Mouse (Mus musculus) cortical plate, adult 2 months (tissue): ENCODE results near the gene Slc4a1. TPM values are rescaled to one million over a fixed set of nuclear protein-coding genes. Genes with fewer than 3 reads are reported as not detected.

ENCODE experiments used
- H3K27ac ChIP-seq: fragments of 200-500 bp; 2 replicates; pipeline ENCODE4 v1.5.1; 2012; ENCODE audit warnings: low read length, control low read depth, inconsistent platforms; ENCODE audit not compliant: insufficient read depth
- H3K4me1 ChIP-seq: fragments of 200-500 bp; 2 replicates; pipeline ENCODE4 v1.6.1; 2011; ENCODE audit warnings: low read length; ENCODE audit not compliant: control insufficient read depth, insufficient read depth
- H3K4me3 ChIP-seq: fragments of 200-500 bp; 2 replicates; pipeline ENCODE4 v1.5.1; 2011; ENCODE audit warnings: mild to moderate bottlenecking, low read length, control low read depth; ENCODE audit not compliant: insufficient read depth
- CTCF ChIP-seq: fragments of 200-500 bp; IDR thresholded peaks from 2 replicates; pipeline ENCODE4 v1.5.1; 2011; ENCODE audit warnings: mild to moderate bottlenecking, control low read depth, low read length; ENCODE audit not compliant: insufficient read depth; ENCODE audit errors: extremely low read depth
- POLR2A ChIP-seq: fragments of 200-500 bp; IDR thresholded peaks from 2 replicates; pipeline ENCODE4 v1.6.1; 2011; ENCODE audit warnings: mild to moderate bottlenecking, low read length, control low read depth; ENCODE audit not compliant: insufficient read depth; ENCODE audit errors: extremely low read depth
- polyA plus RNA-seq: library from polyadenylated mRNA; depleted of rRNA; stranded (reverse); fragments of >200 nt; gene quantifications from 2 replicates; pipeline ENCODE4 v1.2.3, GENCODE M21; 2012

The Slc4a1 gene
- polyA plus RNA-seq, 1 experiment, result 0.04 TPM

GRCm38 (mm10) chr11:102399610-102400072 is 33.6 kb upstream of the Slc4a1 start:
- H3K27ac ChIP-seq, result no peak overlapping the region

DNA sequence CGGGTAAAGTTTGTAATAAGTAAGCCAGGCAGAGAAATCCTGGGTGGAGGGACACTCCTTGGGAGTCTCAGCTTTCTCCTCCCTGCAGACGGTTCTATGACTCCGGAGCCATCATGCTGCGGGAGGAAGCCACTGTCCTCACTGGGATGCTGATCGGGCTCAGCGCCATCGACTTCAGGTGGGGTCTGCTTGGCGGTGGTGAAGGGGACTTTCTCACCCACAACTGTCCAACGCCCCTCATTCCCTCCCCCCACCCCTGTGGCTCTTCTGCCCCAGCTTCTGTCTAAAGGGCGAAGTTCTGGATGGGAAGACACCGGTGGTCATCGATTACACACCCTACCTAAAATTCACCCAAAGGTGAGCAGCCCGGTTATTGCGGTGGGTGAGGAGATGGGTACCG is 33.1 kb upstream of the Slc4a1 start:
- no peak overlapping the region for H3K4me3 ChIP-seq
- peaks cover 6% of the 10 kb centered on the region for H3K4me1 ChIP-seq
- no peak for TF ChIP-seq POLR2A
- TF ChIP-seq CTCF, result no peak
- no peak overlapping the region for H3K27ac ChIP-seq

More at GRCm38 (mm10) chr11:102399610-102400072, 33.6 kb upstream of the Slc4a1 start:
- H3K4me3 ChIP-seq, result no peak overlapping the region
- peaks cover 6% of the 10 kb centered on the region for H3K4me1 ChIP-seq
- TF ChIP-seq POLR2A (no peak), CTCF (no peak)

DNA sequence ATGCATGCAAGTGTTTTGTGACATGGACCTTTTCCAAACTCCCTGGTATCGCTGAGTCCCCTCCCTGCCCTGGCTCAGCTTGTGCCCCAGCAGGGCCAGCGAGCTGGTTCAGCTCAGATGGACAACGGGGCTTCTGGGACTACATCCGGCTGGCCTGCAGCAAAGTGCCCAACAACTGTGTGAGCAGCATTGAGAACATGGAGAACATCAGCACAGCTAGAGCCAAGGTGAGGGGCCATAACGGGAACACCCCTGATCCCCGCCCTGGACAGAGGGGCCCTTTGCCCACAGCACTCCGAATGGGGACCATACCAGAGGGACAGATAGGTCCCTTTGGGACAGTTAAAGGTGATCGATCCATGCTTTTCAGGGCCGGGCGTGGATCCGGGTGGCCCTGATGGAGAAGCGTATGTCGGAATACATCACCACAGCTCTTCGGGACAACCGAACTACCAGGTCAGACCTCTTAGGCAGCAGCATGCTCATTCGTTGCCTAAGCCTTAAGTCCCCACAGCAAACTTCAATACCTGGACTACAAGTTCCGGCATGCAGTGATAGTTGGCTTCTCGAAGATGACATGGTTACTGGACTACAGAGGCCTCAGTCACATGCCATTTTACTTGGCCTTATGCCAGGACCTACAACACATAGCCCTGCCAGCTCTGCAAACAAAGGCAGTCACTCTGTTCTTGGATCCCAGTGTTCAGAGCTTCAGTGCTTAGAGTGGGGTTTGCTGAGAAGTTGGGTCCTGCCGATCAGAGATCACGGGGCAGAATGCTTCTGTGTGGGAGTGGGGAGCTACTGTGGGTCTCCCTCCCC is 32.2 kb upstream of the Slc4a1 start:
- Histone ChIP-seq H3K27ac (no peak overlapping the region), H3K4me3 (no peak overlapping the region), H3K4me1 (peaks cover 6% of the 10 kb centered on the region)
- TF ChIP-seq CTCF (no peak), POLR2A (0 out of 2 replicates have a peak, but pooled peaks have one; percentile 36)

GRCm38 (mm10) chr11:102396671-102397141 is 30.7 kb upstream of the Slc4a1 start:
- peak overlapping the region; percentile 94 for H3K4me3 ChIP-seq
- TF ChIP-seq CTCF (no peak), POLR2A (peak; percentile 32; the same call in 1 of the 2 replicates)
- peaks cover 6% of the 10 kb centered on the region for H3K4me1 ChIP-seq
- H3K27ac ChIP-seq, result peak overlapping the region; percentile 6

DNA sequence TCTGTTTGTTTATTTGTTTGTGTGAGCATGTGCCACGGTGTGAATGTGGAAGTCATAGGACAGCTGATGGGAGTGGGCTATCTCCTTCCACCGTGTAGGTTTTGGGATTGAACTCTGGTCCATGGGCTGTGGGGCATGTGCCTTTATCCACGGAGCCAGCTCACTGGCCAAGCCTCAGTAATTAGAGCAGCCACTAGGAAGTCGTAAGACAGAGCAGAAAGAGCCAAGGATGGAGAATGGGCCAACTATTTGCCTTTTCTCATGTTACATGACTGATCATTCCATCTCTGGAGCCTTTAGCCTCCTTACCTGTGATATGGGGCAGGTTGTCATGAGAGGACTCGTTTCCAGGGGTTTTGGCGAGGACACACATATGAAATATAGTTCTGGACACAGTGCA is 30.3 kb upstream of the Slc4a1 start:
- H3K4me1 ChIP-seq, result peaks cover 6% of the 10 kb centered on the region
- peak overlapping the region; percentile 94 for H3K4me3 ChIP-seq
- peak overlapping the region; percentile 6; the same call in 1 of the 2 replicates for H3K27ac ChIP-seq
- TF ChIP-seq CTCF (no peak), POLR2A (no peak)

GRCm38 (mm10) chr11:102395250-102395649 is 29.2 kb upstream of the Slc4a1 start:
- TF ChIP-seq POLR2A (no peak), CTCF (no peak)
- peak overlapping the region; percentile 94 for H3K4me3 ChIP-seq
- no peak overlapping the region for H3K27ac ChIP-seq
- peaks cover 5% of the 10 kb centered on the region for H3K4me1 ChIP-seq

DNA sequence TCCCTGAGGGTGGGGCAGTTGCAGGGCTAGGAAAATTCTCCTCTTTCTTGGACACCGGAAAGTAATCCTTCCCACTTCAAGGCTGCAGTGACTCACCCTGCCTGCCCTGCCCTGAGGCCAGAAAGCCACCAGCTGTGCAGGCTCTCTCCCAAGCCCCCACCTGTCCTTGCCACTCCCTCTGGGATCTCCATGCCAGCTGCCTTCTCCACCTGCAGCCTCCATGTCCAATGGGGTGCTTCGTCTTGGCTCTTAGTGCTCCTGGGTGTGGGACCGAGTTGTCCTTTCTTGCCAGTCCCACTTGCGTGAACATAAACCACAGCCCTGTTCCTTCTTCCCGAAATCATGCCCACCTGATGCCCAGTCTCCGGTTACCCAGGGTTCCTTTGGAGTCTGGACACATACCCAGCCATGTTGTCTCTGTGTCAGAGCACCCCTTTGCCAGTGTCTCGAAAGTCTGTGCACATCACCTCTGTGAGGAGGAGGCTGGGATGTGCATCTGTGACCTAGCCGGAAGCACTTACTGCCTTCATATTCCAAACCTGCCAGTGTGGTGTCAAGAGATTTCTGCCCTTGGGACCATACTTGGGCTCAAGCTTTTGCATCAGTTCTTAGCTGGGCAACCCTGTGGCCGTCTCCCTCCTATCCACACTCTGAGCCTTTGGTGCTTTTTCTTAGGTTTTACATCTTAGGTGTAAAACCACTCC is 28.6 kb upstream of the Slc4a1 start:
- Histone ChIP-seq H3K4me1 (peaks cover 5% of the 10 kb centered on the region), H3K27ac (no peak overlapping the region), H3K4me3 (peak overlapping the region; percentile 94)
- no peak for TF ChIP-seq CTCF
- TF ChIP-seq POLR2A, result no peak

GRCm38 (mm10) chr11:102393719-102394420 is 27.9 kb upstream of the Slc4a1 start:
- H3K4me1 ChIP-seq, result peaks cover 5% of the 10 kb centered on the region
- H3K27ac ChIP-seq, result peak overlapping the region; percentile 94
- H3K4me3 ChIP-seq, result peak overlapping the region; percentile 94
- TF ChIP-seq POLR2A (peak; percentile 33; the same call in 1 of the 2 replicates), CTCF (no peak)

GRCm38 (mm10) chr11:102393238-102393634 is 27.2 kb upstream of the Slc4a1 start, which contains the start of gene Rundc3a:
Gene Rundc3a (plus strand): TSS chr11:102393403.
- Histone ChIP-seq H3K27ac (peak within 1 kb of the TSS; percentile 94), H3K4me1 (peaks cover under 1% of the 10 kb centered on the region), H3K4me3 (peak within 1 kb of the TSS; percentile 94)
- TF ChIP-seq CTCF (no peak), POLR2A (peak; percentile 65; the same call in 1 of the 2 replicates)
